Mouse (Mus musculus): Measurements from ENCODE around the gene Magea8. TPM values are rescaled to one million over a fixed set of nuclear protein-coding genes. Genes with fewer than 3 reads are reported as not detected.
"Not testable (repeated sequence)": the region's sequence is repeated elsewhere in the genome, so short reads cannot be mapped to it uniquely, and the experiment has no call there.

The Magea8 gene
- not detected for total RNA-seq (2021)
- long read RNA-seq: 0 reads

DNA sequence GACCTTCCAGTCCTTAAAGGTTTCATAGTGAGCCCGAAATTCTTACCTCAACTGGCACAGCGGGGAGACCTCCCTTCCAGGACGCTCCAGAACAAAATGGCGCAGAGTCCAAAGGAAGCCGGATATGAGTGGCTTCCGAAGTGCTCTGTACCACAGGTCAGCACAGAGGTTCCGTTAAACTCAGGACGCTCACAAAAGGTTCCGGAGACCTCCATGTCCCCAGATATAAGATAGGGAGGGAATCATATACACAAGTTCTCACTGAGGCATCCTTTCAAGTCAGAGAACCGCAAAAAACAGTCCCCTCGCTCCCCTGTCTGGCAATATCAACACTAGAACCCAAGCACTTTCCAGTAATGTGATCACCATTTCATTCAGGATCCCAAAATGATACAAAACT is at the start of gene Magea8:
Gene Magea8 (minus strand): TSS at position 101 of the 400 bp plus-strand sequence.
- DNase-seq (ENCODE audit: low spot score in 2 of 2): not testable (repeated sequence)

- not testable (repeated sequence) for DNase-seq (ENCODE audit: low spot score in 2 of 2)
Measured at GRCm38 (mm10) chrX:154949405-154949804, 46.2 kb downstream of the Magea8 start, which contains the start of gene Magea3. Magea3 (minus strand) TSS chrX:154949505.

DNA sequence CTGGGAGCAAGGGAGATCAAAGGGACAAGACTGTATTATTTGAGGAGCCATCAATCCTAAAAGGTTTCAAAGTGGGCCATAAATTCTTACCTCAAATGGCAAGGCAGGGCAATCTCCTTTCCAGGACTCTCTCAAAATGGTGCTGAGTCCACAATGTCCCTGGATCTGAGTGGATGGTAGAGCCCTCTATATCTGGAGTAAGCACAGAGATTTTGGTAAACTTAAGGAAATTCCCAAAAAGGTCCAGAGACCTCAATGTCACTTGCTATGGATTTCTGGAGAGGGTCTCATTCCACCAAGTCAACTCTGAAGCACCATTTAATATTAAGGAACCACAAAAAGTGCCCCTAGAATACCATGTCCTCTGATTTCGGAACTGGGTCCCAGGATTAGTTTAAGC is 59.8 kb downstream of the Magea8 start, which contains the start of gene Magea6:
Gene Magea6 (minus strand): TSS at position 101 of the 400 bp plus-strand sequence.
- not testable (repeated sequence) for DNase-seq (ENCODE audit: low spot score in 2 of 2)

Other genes starting within 250 kb of the Magea8 start
- gene Cldn34b1, start 105.6 kb downstream of the Magea8 start, total RNA-seq (2021): not detected
- not detected for gene Magea6, start 59.9 kb downstream of the Magea8 start, total RNA-seq (2021)
- gene Magea3, start 46.3 kb downstream of the Magea8 start, total RNA-seq (2021): not detected
- gene Magea5, start 67.3 kb upstream of the Magea8 start, total RNA-seq (2021): not detected
- not detected for gene Magea1, start 93.9 kb upstream of the Magea8 start, total RNA-seq (2021)
- gene Magea2, start 97.8 kb upstream of the Magea8 start, total RNA-seq (2021): not detected
- gene Cldn34b2, start 132.6 kb upstream of the Magea8 start, total RNA-seq (2021): not detected
- 10 to 100 TPM; 59.8 to 60.3 TPM for gene Sat1, start 220.6 kb upstream of the Magea8 start, total RNA-seq (2021)

Measured in layer of hippocampus, postnatal 10 days (tissue).